Mouse (Mus musculus): ENCODE results near the gene Nxn.

- TF ChIP-seq CTCF (IDR thresholded peaks at IDR 0.05; ENCODE audit: low read depth, low read length), result no peak
- TF ChIP-seq GATA1 (IDR thresholded peaks at IDR 0.05; ENCODE audit: borderline replicate concordance, low read length), result no peak
- no peak for TF ChIP-seq POLR2AphosphoS5 (IDR thresholded peaks at IDR 0.05; ENCODE audit: insufficient replicate concordance, low read depth, low read length)
- no peak for TF ChIP-seq TAL1 (conservative IDR thresholded peaks at IDR 0.05; ENCODE audit: low read depth, low read length)
Observed at GRCm38 (mm10) chr11:76215011-76215410, 183.9 kb downstream of the Nxn start.
